Mouse (Mus musculus) lung, embryonic 14.5 days (tissue): ENCODE measurements around the gene Top2a. TPM values are rescaled to one million over a fixed set of nuclear protein-coding genes. Genes with fewer than 3 reads are reported as not detected.

ENCODE experiments used
- ATAC-seq: fragments of 200-750 bp; cut with Nextera tagmentation; 2 replicates; pipeline ENCODE4 v1.8.0; 2017; ENCODE audit warnings: mild to moderate bottlenecking, moderate TSS enrichment, moderate library complexity; ENCODE audit not compliant: insufficient read depth
- DNase-seq: peaks from one replicate; pipeline ENCODE4 v3.0.0-alpha.2; 2015
- H3K27ac ChIP-seq: fragments of 300-500 bp; sonication (generic); 2 replicates; pipeline ENCODE4 v1.5.1; 2014; ENCODE audit warnings: low read depth, mild to moderate bottlenecking, moderate library complexity
- H3K27me3 ChIP-seq: fragments of 300-500 bp; sonication (generic); 2 replicates; pipeline ENCODE4 v1.6.1; 2014; ENCODE audit warnings: low read length, control low read depth; ENCODE audit not compliant: insufficient read depth
- H3K36me3 ChIP-seq: fragments of 300-500 bp; sonication (generic); 2 replicates; pipeline ENCODE4 v1.6.1; 2014; ENCODE audit warnings: control low read depth; ENCODE audit not compliant: insufficient read depth
- H3K4me1 ChIP-seq: fragments of 300-500 bp; sonication (generic); 2 replicates; pipeline ENCODE4 v1.6.1; 2014; ENCODE audit warnings: antibody characterized with exemption, control low read depth; ENCODE audit not compliant: insufficient read depth
- H3K4me2 ChIP-seq: fragments of 300-500 bp; sonication (generic); 2 replicates; pipeline ENCODE4 v1.6.1; 2014; ENCODE audit warnings: mild to moderate bottlenecking
- H3K4me3 ChIP-seq: fragments of 300-500 bp; sonication (generic); 2 replicates; pipeline ENCODE4 v1.5.1; 2014; ENCODE audit warnings: low read depth, low read length
- H3K9ac ChIP-seq: fragments of 300-500 bp; sonication (generic); 2 replicates; pipeline ENCODE4 v1.6.1; 2014
- H3K9me3 ChIP-seq: fragments of 300-500 bp; sonication (generic); 2 replicates; pipeline ENCODE4 v1.6.1; 2016; ENCODE audit warnings: low read depth, low read length, control low read depth
- CTCF ChIP-seq: IDR thresholded peaks from 2 replicates; pipeline ENCODE4 v1.5.1; 2016; ENCODE audit warnings: antibody characterized with exemption, low read depth
- WGBS: fragments of 180-500 bp; shearing (Covaris S2); extraction: QIAGEN DNeasy Blood & Tissue Kit; methylation state at CpG from one replicate; pipeline ENCODE4 v1.1.7; 2014; 5-methylcytosine and 5-hydroxymethylcytosine counted together
- polyA plus RNA-seq: library from polyadenylated mRNA; unstranded; fragments of >200 nt; fragmentation: Nextera tagmentation; extraction: Ambion mirVana; gene quantifications from 2 replicates; pipeline ENCODE4 v1.2.1, GENCODE M21; 2014

Gene Top2a
- polyA plus RNA-seq, 1 experiment from 2014 or later, result 364 TPM

DNA sequence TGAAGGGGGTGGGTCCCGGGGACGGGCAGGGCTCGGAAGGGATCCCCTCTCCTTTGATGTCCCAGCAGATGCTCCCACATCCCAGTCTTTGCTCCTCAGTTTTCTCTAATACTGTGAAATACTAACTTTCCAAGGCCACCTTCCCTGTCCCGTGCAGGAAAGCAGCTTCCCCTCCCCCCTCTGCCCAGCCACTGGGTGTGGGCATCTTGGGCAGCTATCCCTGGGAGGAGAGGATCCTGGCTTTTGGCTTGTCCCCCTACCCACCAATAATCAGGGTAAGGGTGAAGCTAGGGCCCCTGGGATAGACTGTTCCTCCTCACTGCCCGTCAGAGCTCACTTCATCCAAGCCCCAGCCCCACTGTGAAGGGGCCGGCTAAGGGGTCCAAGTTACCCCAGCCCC is 49.8 kb downstream of the Top2a start:
- H3K36me3 ChIP-seq, result peaks cover 61% of the 10 kb centered on the region
- no peak overlapping the region for H3K9ac ChIP-seq
- H3K27me3 ChIP-seq, result no peaks in the 10 kb centered on the region
- 81% methylated on average over 6 of the region's 6 CpGs for WGBS
- no peak overlapping the region for H3K4me3 ChIP-seq
- DNase-seq (no peak), ATAC-seq (no peak)
- no peak overlapping the region for H3K27ac ChIP-seq
- no peak overlapping the region for H3K4me2 ChIP-seq
- H3K4me1 ChIP-seq, result peaks cover 14% of the 10 kb centered on the region
- H3K9me3 ChIP-seq, result no peaks in the 10 kb centered on the region; the same call in 1 of the 2 replicates
- no peak for TF ChIP-seq CTCF

DNA sequence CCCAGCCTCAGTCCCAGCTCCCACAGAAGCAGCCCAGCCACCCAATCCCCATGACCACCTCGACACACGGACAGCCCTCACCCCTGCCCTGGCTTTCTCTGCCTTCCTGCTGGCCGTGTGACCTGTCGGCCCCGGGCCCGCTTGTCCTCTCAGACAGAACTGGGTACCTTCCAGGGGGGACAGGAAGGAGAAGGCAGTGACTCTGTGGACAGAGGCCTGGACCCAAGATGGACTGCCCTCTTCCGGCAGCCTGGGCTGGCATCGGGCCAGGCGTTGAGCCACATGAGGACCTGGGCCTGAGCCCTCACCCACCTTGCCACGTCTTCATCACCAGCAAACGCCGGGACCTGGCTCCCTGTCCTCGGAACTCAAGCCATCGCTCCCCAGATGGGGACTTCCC is 50.4 kb downstream of the Top2a start:
- H3K4me3 ChIP-seq, result no peak overlapping the region
- H3K36me3 ChIP-seq, result peaks cover 66% of the 10 kb centered on the region
- TF ChIP-seq CTCF, result no peak
- DNase-seq, result no peak
- H3K4me1 ChIP-seq, result peaks cover 20% of the 10 kb centered on the region
- H3K9me3 ChIP-seq, result no peaks in the 10 kb centered on the region; the same call in 1 of the 2 replicates
- ATAC-seq, result no peak
- WGBS, result 73% methylated on average over 14 of the region's 14 CpGs
- H3K4me2 ChIP-seq, result no peak overlapping the region
- H3K27me3 ChIP-seq, result no peaks in the 10 kb centered on the region
- no peak overlapping the region for H3K27ac ChIP-seq
- no peak overlapping the region for H3K9ac ChIP-seq

DNA sequence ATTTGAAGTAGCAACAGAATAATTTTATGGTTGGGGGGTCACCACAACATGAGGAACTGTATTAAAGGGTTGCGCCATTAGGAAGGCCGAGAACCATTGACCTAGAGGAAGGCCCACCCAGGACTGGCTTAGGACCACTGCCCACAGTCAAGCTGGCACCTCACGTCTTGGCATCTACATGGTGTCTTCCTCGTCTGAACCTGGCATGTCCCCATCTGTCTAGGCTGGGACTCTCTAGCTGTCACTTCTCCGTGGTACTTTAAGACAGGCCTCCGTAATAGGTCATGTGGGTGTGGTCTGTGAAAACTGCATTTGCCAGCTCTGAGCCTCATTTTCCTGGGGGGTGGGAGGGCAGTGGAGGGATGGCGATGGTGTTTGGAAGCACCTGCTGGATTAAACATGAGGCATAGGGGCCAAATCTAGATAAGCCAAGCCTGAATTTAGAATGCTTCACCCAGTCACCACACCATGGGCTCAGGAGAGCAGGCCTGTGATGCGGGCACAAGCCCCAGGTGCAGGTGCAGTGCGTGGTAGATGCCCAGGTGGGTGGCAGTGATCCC is 51.1 kb downstream of the Top2a start:
- Histone ChIP-seq H3K27ac (no peak overlapping the region), H3K9ac (no peak overlapping the region), H3K36me3 (peaks cover 72% of the 10 kb centered on the region), H3K4me1 (peaks cover 27% of the 10 kb centered on the region), H3K9me3 (no peaks in the 10 kb centered on the region; the same call in 1 of the 2 replicates), H3K4me3 (no peak overlapping the region), H3K4me2 (no peak overlapping the region), H3K27me3 (no peaks in the 10 kb centered on the region)
- DNase-seq, result no peak
- TF ChIP-seq CTCF, result no peak
- 86% methylated on average over 9 of the region's 9 CpGs for WGBS
- ATAC-seq, result no peak

DNA sequence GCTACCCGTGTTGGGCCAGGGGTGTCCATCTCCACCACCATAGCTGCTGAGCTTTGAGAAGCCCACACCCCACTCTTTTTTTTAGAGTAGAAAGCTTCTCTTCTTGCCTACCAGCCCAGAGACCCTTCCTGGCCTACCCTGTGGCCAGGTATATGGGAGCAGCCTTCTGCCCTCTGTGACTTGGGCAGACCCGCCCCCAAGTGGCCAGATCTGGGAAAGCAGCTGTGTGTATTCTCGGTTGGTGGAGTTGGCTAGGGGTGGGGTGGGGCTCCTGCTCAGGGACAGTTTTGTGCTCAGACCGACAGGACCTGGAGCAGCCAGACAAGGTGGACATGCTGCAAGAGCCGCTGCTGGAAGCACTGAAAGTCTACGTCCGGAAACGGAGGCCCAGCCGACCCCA is 51.8 kb downstream of the Top2a start:
- Histone ChIP-seq H3K4me3 (no peak overlapping the region), H3K36me3 (peaks cover 78% of the 10 kb centered on the region), H3K27me3 (no peaks in the 10 kb centered on the region), H3K9me3 (no peaks in the 10 kb centered on the region; the same call in 1 of the 2 replicates), H3K9ac (no peak overlapping the region), H3K4me2 (no peak overlapping the region), H3K27ac (no peak overlapping the region), H3K4me1 (peaks cover 33% of the 10 kb centered on the region)
- TF ChIP-seq CTCF, result peak; percentile 95
- ATAC-seq, result no peak
- DNase-seq, result peak; percentile 89
- 58% methylated on average over 9 of the region's 9 CpGs for WGBS

DNA sequence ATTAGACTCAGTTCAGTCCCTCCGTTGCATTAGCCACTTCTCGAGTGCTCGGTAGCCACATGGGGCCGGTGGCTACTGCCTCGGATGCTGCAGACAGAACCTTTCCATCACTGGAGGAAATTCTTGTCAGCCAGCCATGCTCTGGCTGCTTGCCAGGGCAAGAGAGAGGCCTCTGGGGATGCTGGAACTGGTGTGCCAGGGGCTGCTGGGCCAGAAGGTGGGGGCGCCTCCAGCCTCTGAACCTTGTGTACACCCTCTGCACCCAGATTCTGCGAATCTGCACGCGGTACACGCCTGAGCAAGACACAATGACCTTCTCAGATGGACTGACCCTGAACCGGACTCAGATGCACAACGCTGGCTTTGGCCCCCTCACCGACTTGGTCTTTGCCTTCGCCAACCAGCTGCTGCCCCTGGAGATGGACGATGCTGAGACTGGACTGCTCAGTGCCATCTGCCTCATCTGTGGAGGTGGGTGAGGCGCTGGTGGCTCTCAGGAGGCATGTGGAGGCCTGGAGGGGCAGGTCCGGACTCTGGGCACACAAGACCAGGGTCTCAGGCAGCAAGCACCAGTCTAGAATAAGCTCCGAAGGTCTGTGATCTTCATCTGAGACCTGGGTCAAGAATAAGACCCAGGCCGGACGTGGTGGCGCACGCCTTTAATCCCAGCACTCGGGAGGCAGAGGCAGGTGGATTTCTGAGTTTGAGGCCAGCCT is 52.5 kb downstream of the Top2a start:
- peak overlapping the region; percentile 36; the same call in 1 of the 2 replicates for H3K27ac ChIP-seq
- no peaks in the 10 kb centered on the region; the same call in 1 of the 2 replicates for H3K9me3 ChIP-seq
- H3K27me3 ChIP-seq, result no peaks in the 10 kb centered on the region
- DNase-seq, result peak; percentile 86
- H3K4me1 ChIP-seq, result peaks cover 38% of the 10 kb centered on the region
- H3K9ac ChIP-seq, result no peak overlapping the region
- peaks cover 85% of the 10 kb centered on the region for H3K36me3 ChIP-seq
- no peak overlapping the region for H3K4me2 ChIP-seq
- WGBS, result 69% methylated on average over 23 of the region's 23 CpGs
- no peak for TF ChIP-seq CTCF
- H3K4me3 ChIP-seq, result no peak overlapping the region
- no peak for ATAC-seq

DNA sequence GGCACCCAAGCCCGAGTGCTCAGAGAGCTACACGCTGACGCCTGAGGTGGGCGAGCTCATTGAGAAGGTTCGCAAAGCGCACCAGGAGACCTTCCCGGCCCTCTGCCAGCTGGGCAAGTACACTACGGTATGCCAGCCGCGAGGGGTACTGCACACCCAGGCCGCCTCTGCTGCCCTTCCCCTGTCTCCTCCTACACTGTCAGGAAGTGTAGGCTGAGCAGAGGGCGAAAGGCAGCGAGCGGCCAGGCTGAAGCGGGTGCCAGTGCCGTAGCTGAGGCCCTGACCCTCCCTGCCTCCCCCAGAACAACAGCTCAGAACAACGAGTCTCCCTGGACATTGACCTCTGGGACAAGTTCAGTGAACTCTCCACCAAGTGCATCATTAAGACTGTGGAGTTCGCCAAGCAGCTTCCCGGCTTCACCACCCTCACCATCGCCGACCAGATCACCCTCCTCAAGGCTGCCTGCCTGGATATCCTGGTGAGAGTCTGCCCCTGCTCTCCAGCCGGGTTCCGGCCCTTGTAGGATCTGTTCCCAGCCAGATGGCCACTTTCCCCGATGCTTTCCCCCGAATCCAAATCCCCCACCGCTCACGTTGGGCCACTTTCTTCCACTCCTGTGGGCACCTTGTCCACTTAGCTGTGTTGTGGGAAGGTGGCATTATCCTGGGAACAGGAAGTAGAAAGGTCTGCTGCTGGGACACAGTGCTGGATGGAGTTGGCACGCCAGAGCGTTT is 53.6 kb downstream of the Top2a start:
- no peak overlapping the region for H3K4me3 ChIP-seq
- TF ChIP-seq CTCF, result no peak
- H3K9me3 ChIP-seq, result no peaks in the 10 kb centered on the region; the same call in 1 of the 2 replicates
- peaks cover 89% of the 10 kb centered on the region for H3K36me3 ChIP-seq
- WGBS, result 57% methylated on average over 29 of the region's 29 CpGs
- no peak overlapping the region for H3K9ac ChIP-seq
- no peaks in the 10 kb centered on the region for H3K27me3 ChIP-seq
- DNase-seq (no peak), ATAC-seq (no peak)
- H3K27ac ChIP-seq, result no peak overlapping the region
- H3K4me1 ChIP-seq, result peaks cover 49% of the 10 kb centered on the region
- H3K4me2 ChIP-seq, result 0 out of 2 replicates have a peak overlapping the region, but pooled peaks have one; percentile 1

DNA sequence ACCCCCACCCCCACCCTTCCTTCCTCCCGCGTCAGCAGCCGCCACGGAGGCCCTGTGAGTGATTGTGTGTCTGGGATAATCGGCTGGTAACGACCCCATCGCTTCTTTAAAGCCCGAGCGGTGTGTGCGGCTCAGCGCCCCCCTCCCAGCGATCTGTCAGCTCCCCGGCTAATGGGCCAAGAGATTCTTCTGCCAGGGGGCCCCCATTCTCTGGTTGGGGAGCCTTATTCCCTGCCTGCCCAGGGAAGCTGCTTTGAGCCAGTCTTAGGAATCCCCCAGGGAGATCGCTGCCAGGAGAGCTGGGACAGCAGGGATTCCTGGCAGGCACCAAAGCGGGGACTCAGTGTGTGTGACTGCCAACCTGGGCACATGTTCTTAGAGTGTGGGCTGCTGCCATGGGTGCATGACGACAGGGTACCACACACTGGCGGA is 54.5 kb downstream of the Top2a start:
- DNase-seq, result peak; percentile 71
- no peak overlapping the region for H3K9ac ChIP-seq
- H3K36me3 ChIP-seq, result peaks cover 85% of the 10 kb centered on the region
- H3K4me2 ChIP-seq, result peak overlapping the region; percentile 46; the same call in 1 of the 2 replicates
- 0 out of 2 replicates have a peak, but pooled peaks have one; percentile 2 for ATAC-seq
- H3K4me3 ChIP-seq, result no peak overlapping the region
- H3K9me3 ChIP-seq, result no peaks in the 10 kb centered on the region
- TF ChIP-seq CTCF, result no peak
- H3K27me3 ChIP-seq, result no peaks in the 10 kb centered on the region
- H3K27ac ChIP-seq, result peak overlapping the region; percentile 50; the same call in 1 of the 2 replicates
- 18% methylated on average over 17 of the region's 17 CpGs for whole genome bisulfite sequencing
- peaks cover 57% of the 10 kb centered on the region for H3K4me1 ChIP-seq
